8 mouse cellular contexts compared by ENCODE assay signal in the genomic region with DNA sequence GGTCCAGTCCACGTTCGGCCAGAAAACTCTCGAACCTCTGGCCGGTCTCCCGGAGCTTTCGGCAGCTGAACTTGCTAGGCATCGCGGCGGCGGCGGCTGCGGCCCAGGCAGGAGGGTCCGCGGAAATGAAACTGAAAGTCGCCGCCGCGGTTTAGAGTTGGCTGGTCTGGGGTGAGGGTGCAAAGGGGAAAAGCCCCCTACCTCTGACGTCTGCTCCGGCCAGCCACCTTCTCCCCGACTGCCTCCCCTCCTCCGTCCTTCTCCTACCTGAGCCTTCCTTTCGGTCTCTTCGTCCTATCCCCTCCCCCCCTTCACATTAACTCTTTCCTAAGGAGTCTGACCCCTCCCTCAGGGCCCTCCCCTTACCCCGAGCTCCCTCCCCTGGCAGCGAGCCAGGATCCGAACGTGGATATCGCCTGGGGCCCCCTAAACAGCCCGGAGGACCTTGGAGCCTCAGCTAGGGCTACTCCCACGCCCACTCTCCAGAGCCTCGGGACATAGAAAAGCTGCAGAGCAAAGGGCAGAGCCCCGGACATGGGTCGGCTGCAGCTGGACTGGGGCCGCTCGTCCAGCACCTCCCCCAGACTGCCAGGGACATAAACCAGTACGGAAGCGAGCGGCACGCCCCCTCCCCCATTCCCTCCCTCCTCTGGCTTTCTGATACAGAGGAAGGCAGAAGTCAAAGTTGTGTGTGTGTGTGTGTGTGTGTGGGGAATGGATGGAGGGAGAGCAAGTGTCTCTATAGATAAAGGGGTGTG. TPM values are rescaled to one million over a fixed set of nuclear protein-coding genes. Genes with fewer than 3 reads are reported as not detected.
DNase-seq lines count a peak whose midpoint lies in the region; ATAC-seq and TF ChIP-seq lines count a peak whose summit lies in the region.

A gene (minus strand): TSS at position 573 of the 758 bp plus-strand sequence.

- peak; percentile 78 for ATAC-seq in forebrain, embryonic 15.5 days (replicated peaks)

- peak within 1 kb of the TSS; percentile 75 for H3K4me3 ChIP-seq in forebrain, embryonic 15.5 days
- H3K4me3 ChIP-seq in layer of hippocampus, adult 2 months = peak within 1 kb of the TSS; percentile 89

- H3K27ac ChIP-seq in forebrain, embryonic 15.5 days (replicated peaks) = peak within 1 kb of the TSS; percentile 46
- H3K27ac ChIP-seq in layer of hippocampus, adult 2 months = peak within 1 kb of the TSS; percentile 95

- intact Hi-C loops in heart, postnatal 36 days (cut with DNase I) = loop anchor here (2.0 to 5.0 kb wide), 3 partner anchors 23 to 47 kb away; a partner anchor contains a TSS

- H3K4me1 ChIP-seq in forebrain, embryonic 15.5 days = peaks cover 16% of the 10 kb centered on the region

- under 1% methylated on average over 40 of the region's 40 CpGs for WGBS in forebrain, embryonic 15.5 days

- TF ChIP-seq CTCF in layer of hippocampus, adult 2 months (conservative IDR thresholded peaks at IDR 0.05) = no peak

- peak within 1 kb of the TSS; percentile 97 for H3K4me2 ChIP-seq in forebrain, embryonic 15.5 days (replicated peaks)

- no peaks in the 10 kb centered on the region for H3K27me3 ChIP-seq in forebrain, embryonic 15.5 days

- peaks cover 11% of the 10 kb centered on the region; the same call in 1 of the 2 replicates for H3K36me3 ChIP-seq in forebrain, embryonic 15.5 days

- H3K9me3 ChIP-seq in forebrain, embryonic 15.5 days = no peaks in the 10 kb centered on the region

- H3K9ac ChIP-seq in forebrain, embryonic 15.5 days (replicated peaks) = peak within 1 kb of the TSS; percentile 71

- DNase-seq in MEL-GATA-1-ER (ENCODE audit: extremely low read depth, low read depth) = peak; percentile 95
- peak; percentile 16 for DNase-seq in cerebellum, adult 11-12 months
- peak; percentile 70 to 76 for DNase-seq in heart, postnatal 36 days
- DNase-seq in layer of hippocampus, adult 2 months (ENCODE audit: low spot score in 2 of 2) = peak in 1 of 2 experiments; percentile 31
- DNase-seq in lung, postnatal 10 days = peak; percentile 87
- peak; percentile 79 for DNase-seq in ovary, postnatal 14 days (ENCODE audit: low spot score)
- peak; percentile 79 for DNase-seq in thymus, postnatal 25 days

RNA-seq across cellular contexts. Expression of the gene that starts here (rescaled TPM):
- polyA plus RNA-seq in forebrain, embryonic 15.5 days (2015; fragmentation: Nextera tagmentation; extraction: Ambion mirVana) = 7.5 and 7.6 TPM in 2 replicates
- 1 to 10 TPM; 4.8 to 8.0 TPM for total RNA-seq in heart, postnatal 36 days (2021)
- 10 to 100 TPM; 10.2 to 11.0 TPM for total RNA-seq in layer of hippocampus, adult 2 months (2021)
